Mouse (Mus musculus): ENCODE data around the gene Gabrb1. TPM values are rescaled to one million over a fixed set of nuclear protein-coding genes. Genes with fewer than 3 reads are reported as not detected.

Gabrb1 gene
- 2.7 and 3.2 TPM in 2 replicates for polyA plus RNA-seq (2015; fragmentation: Nextera tagmentation; extraction: Ambion mirVana)

GRCm38 (mm10) chr5:71657482-71658114, at the start of gene Gabrb1:
Gene Gabrb1, plus strand, starts transcription at chr5:71658113.
- H3K27me3 ChIP-seq = peaks cover 21% of the 10 kb centered on the region
- H3K4me1 ChIP-seq = peaks cover 8% of the 10 kb centered on the region
- H3K4me2 ChIP-seq = peak within 1 kb of the TSS; percentile 95
- peak within 1 kb of the TSS; percentile 63 for H3K9ac ChIP-seq
- no peak within 1 kb of the TSS for H3K27ac ChIP-seq
- H3K4me3 ChIP-seq = peak within 1 kb of the TSS; percentile 62
- no peaks in the 10 kb centered on the region for H3K9me3 ChIP-seq
- under 1% methylated on average over 49 of the region's 49 CpGs for WGBS
- ATAC-seq (ENCODE audit: insufficient number of reproducible peaks, insufficient read depth, low FRiP score, low TSS enrichment, low read depth) = peak; percentile 75
- no peaks in the 10 kb centered on the region for H3K36me3 ChIP-seq

- 77% methylated on average over 1 of the region's 1 CpGs for WGBS
- no peaks in the 10 kb centered on the region for H3K27me3 ChIP-seq
- no peak overlapping the region for H3K27ac ChIP-seq
- peaks cover 14% of the 10 kb centered on the region for H3K4me1 ChIP-seq
- no peaks in the 10 kb centered on the region for H3K9me3 ChIP-seq
- H3K4me3 ChIP-seq = no peak overlapping the region
- no peak overlapping the region for H3K4me2 ChIP-seq
- H3K9ac ChIP-seq = no peak overlapping the region
- H3K36me3 ChIP-seq = no peaks in the 10 kb centered on the region
- no peak for ATAC-seq (ENCODE audit: insufficient number of reproducible peaks, insufficient read depth, low FRiP score, low TSS enrichment, low read depth)
Observed at GRCm38 (mm10) chr5:71608735-71609134, 49.2 kb upstream of the Gabrb1 start.

- no peaks in the 10 kb centered on the region for H3K4me1 ChIP-seq
- no peaks in the 10 kb centered on the region for H3K27me3 ChIP-seq
- no peak overlapping the region for H3K9ac ChIP-seq
- no peaks in the 10 kb centered on the region for H3K36me3 ChIP-seq
- no peaks in the 10 kb centered on the region for H3K9me3 ChIP-seq
- no peak overlapping the region for H3K4me3 ChIP-seq
- 92% methylated on average over 1 of the region's 1 CpGs for WGBS
- H3K4me2 ChIP-seq = no peak overlapping the region
- no peak for ATAC-seq (ENCODE audit: insufficient number of reproducible peaks, insufficient read depth, low FRiP score, low TSS enrichment, low read depth)
- H3K27ac ChIP-seq = no peak overlapping the region
Observed at GRCm38 (mm10) chr5:71614311-71614710, 43.6 kb upstream of the Gabrb1 start.

- no peak for ATAC-seq (ENCODE audit: insufficient number of reproducible peaks, insufficient read depth, low FRiP score, low TSS enrichment, low read depth)
- Histone ChIP-seq H3K27me3 (no peaks in the 10 kb centered on the region), H3K27ac (no peak overlapping the region), H3K9ac (no peak overlapping the region), H3K4me3 (no peak overlapping the region), H3K36me3 (no peaks in the 10 kb centered on the region), H3K4me1 (no peaks in the 10 kb centered on the region), H3K4me2 (no peak overlapping the region), H3K9me3 (no peaks in the 10 kb centered on the region)
- WGBS = 71% methylated on average over 4 of the region's 4 CpGs
Observed at GRCm38 (mm10) chr5:71616734-71617133, 41.2 kb upstream of the Gabrb1 start.

- H3K9me3 ChIP-seq = no peaks in the 10 kb centered on the region
- H3K4me3 ChIP-seq = no peak overlapping the region
- H3K27ac ChIP-seq = no peak overlapping the region
- no peak for ATAC-seq (ENCODE audit: insufficient number of reproducible peaks, insufficient read depth, low FRiP score, low TSS enrichment, low read depth)
- WGBS = 58% methylated on average over 3 of the region's 3 CpGs
- no peaks in the 10 kb centered on the region for H3K27me3 ChIP-seq
- no peak overlapping the region for H3K9ac ChIP-seq
- H3K4me1 ChIP-seq = no peaks in the 10 kb centered on the region
- no peaks in the 10 kb centered on the region for H3K36me3 ChIP-seq
- no peak overlapping the region for H3K4me2 ChIP-seq
Observed at GRCm38 (mm10) chr5:71627820-71628219, 30.1 kb upstream of the Gabrb1 start.

GRCm38 (mm10) chr5:71639804-71640203, 18.1 kb upstream of the Gabrb1 start:
- Histone ChIP-seq H3K4me3 (no peak overlapping the region), H3K27me3 (no peaks in the 10 kb centered on the region), H3K27ac (no peak overlapping the region), H3K9ac (no peak overlapping the region), H3K4me1 (peaks cover 5% of the 10 kb centered on the region; the same call in 1 of the 2 replicates), H3K9me3 (no peaks in the 10 kb centered on the region), H3K4me2 (no peak overlapping the region), H3K36me3 (no peaks in the 10 kb centered on the region)
- ATAC-seq (ENCODE audit: insufficient number of reproducible peaks, insufficient read depth, low FRiP score, low TSS enrichment, low read depth) = no peak
- WGBS = 86% methylated on average over 10 of the region's 10 CpGs

GRCm38 (mm10) chr5:71648108-71648507, 9.8 kb upstream of the Gabrb1 start:
- Histone ChIP-seq H3K4me3 (no peak overlapping the region), H3K9me3 (no peaks in the 10 kb centered on the region), H3K36me3 (no peaks in the 10 kb centered on the region), H3K27me3 (no peaks in the 10 kb centered on the region), H3K27ac (no peak overlapping the region), H3K9ac (no peak overlapping the region), H3K4me1 (no peaks in the 10 kb centered on the region), H3K4me2 (no peak overlapping the region)
- ATAC-seq (ENCODE audit: insufficient number of reproducible peaks, insufficient read depth, low FRiP score, low TSS enrichment, low read depth) = no peak
- 80% methylated on average over 2 of the region's 2 CpGs for WGBS

GRCm38 (mm10) chr5:71654056-71654455, 3.9 kb upstream of the Gabrb1 start:
- Histone ChIP-seq H3K4me2 (no peak overlapping the region), H3K9ac (no peak overlapping the region), H3K4me3 (no peak overlapping the region), H3K9me3 (no peaks in the 10 kb centered on the region), H3K36me3 (no peaks in the 10 kb centered on the region), H3K27me3 (peaks cover 21% of the 10 kb centered on the region), H3K4me1 (peaks cover 8% of the 10 kb centered on the region), H3K27ac (no peak overlapping the region)
- WGBS = 80% methylated on average over 5 of the region's 5 CpGs
- no peak for ATAC-seq (ENCODE audit: insufficient number of reproducible peaks, insufficient read depth, low FRiP score, low TSS enrichment, low read depth)

GRCm38 (mm10) chr5:71656771-71657170, 1.1 kb upstream of the Gabrb1 start:
- Histone ChIP-seq H3K36me3 (no peaks in the 10 kb centered on the region), H3K4me2 (peak overlapping the region; percentile 95), H3K4me3 (peak overlapping the region; percentile 62), H3K27me3 (peaks cover 21% of the 10 kb centered on the region), H3K27ac (no peak overlapping the region), H3K9ac (no peak overlapping the region), H3K9me3 (no peaks in the 10 kb centered on the region), H3K4me1 (peaks cover 8% of the 10 kb centered on the region)
- no peak for ATAC-seq (ENCODE audit: insufficient number of reproducible peaks, insufficient read depth, low FRiP score, low TSS enrichment, low read depth)
- 6% methylated on average over 10 of the region's 10 CpGs for WGBS

GRCm38 (mm10) chr5:71658115-71658497, 193 bp downstream of the Gabrb1 start, which contains the start of gene Gabra4:
Gene Gabra4, minus strand, starts transcription at chr5:71658308.
- Histone ChIP-seq H3K27ac (no peak within 1 kb of the TSS), H3K36me3 (no peaks in the 10 kb centered on the region), H3K4me1 (peaks cover 8% of the 10 kb centered on the region), H3K9ac (peak within 1 kb of the TSS; percentile 63), H3K4me3 (peak within 1 kb of the TSS; percentile 62), H3K27me3 (peaks cover 21% of the 10 kb centered on the region), H3K9me3 (no peaks in the 10 kb centered on the region), H3K4me2 (peak within 1 kb of the TSS; percentile 95)
- WGBS = 0% methylated on average over 15 of the region's 15 CpGs
- peak; percentile 59 for ATAC-seq (ENCODE audit: insufficient number of reproducible peaks, insufficient read depth, low FRiP score, low TSS enrichment, low read depth)

- Histone ChIP-seq H3K9ac (no peak overlapping the region), H3K36me3 (no peaks in the 10 kb centered on the region), H3K9me3 (no peaks in the 10 kb centered on the region), H3K27me3 (no peaks in the 10 kb centered on the region), H3K4me3 (no peak overlapping the region), H3K27ac (no peak overlapping the region), H3K4me2 (no peak overlapping the region), H3K4me1 (no peaks in the 10 kb centered on the region)
- ATAC-seq (ENCODE audit: insufficient number of reproducible peaks, insufficient read depth, low FRiP score, low TSS enrichment, low read depth) = no peak
- WGBS = 32% methylated on average over 4 of the region's 4 CpGs
Observed at GRCm38 (mm10) chr5:71665593-71665992, 7.7 kb downstream of the Gabrb1 start.

GRCm38 (mm10) chr5:71699696-71700467, 42.0 kb downstream of the Gabrb1 start:
- H3K36me3 ChIP-seq = no peaks in the 10 kb centered on the region
- H3K4me3 ChIP-seq = peak overlapping the region; percentile 56
- no peak for ATAC-seq (ENCODE audit: insufficient number of reproducible peaks, insufficient read depth, low FRiP score, low TSS enrichment, low read depth)
- peaks cover 5% of the 10 kb centered on the region; the same call in 1 of the 2 replicates for H3K4me1 ChIP-seq
- H3K27ac ChIP-seq = no peak overlapping the region
- WGBS = under 1% methylated on average over 19 of the region's 19 CpGs
- H3K9ac ChIP-seq = no peak overlapping the region
- H3K9me3 ChIP-seq = no peaks in the 10 kb centered on the region
- H3K27me3 ChIP-seq = peaks cover 24% of the 10 kb centered on the region
- H3K4me2 ChIP-seq = peak overlapping the region; percentile 88
